Mouse (Mus musculus) cerebellum, adult 11 months (tissue): Measurements from ENCODE around the gene Odf2l.

Source experiments
- DNase-seq: peaks from one replicate; pipeline ENCODE4 v3.0.0; 2022

The Odf2l gene

DNA sequence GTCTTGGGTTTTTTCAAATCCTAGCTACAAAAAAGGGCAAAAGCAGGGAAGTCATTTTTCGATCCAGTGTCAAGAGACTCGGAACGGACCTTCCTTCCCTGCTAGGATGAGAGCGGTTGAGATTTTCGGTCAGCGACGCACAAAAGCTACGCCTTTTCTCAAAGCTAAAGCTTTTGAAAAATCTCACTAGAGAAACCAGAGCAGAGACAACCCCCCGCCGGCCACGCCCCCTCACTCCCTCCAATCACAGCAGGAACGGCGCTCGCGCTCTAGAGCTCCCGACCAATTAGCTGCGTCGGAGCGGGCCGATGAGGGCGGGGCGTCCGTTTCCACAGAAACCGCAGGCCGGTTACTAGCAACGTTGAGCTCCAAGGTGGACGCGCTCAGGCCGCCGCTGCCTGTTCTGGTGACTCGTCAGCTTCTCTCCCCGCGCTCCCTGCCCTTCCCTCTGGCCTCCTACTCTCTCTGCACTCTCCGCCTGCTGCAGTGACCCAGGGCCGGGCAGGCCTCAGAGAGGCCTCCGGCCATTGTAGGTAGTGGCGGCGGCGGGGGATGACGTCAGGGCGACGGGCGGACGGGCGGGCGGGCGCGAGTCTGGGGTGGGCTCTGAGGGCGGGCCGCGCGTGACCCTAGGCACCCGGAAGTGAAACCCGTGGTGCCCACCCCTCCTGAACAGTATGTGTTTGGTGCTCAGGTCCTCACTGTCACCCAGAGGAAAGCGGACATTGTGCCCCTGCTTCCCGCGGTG lies at the start of gene Odf2l:
Gene Odf2l, plus strand, starts transcription at position 335 of the 748 bp plus-strand sequence.
- DNase-seq = peak; percentile 97

DNA sequence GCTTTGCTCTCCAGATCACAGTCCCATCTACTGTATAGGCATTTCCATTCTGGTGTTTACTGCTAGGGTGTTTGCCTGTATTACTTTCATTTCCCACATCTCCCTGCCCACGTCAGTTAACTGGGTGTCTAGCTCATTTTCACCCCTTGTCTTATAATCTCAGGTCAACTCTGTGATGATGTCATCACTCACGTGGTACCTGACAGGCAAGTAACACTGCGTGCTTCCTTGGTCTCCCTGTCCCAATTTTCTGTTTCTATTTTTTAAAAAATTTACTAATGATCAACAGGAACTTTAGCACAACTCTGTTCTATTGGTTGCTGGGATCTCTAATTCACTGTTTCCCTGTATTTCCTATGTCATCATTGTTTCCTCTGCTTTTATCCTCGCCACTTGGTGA lies 49.4 kb upstream of the Odf2l start:
- no peak for DNase-seq

DNA sequence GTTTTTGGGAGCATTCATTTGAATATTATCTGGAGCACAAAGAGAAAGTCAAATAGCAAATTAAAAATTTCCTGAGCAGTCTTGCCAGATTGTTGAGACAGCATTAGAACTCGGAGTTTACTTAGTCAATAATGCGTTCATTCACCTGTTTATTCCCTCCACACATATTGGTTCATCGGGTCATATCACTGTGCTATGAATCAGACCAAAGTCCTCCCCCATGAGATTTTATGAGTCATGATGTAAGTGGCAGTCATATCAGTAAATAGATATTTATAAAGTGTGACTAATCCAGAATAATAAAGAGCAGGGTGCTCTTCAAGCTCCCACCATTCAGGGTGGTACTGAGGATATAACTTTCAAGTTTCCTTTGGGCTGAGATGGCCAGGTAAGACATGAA lies 46.0 kb upstream of the Odf2l start:
- DNase-seq = no peak

DNA sequence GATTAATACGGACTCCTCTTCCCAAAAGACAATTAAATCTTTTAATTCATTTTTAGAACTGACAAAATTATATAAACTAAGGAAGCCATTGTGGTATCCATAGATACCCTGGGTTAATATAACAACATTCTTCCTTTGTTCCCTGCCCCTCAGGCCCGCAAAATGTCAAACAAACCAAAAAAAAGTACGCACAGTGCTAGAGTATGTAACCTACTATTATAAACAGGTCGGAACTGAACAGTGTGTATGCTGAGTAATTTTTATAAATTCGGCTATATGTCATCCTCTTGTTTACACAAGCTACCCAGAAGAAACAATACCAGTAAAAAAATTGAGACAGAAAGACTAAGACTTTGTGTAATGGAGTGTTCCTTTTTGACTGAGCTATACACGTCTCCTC lies 40.0 kb upstream of the Odf2l start:
- DNase-seq = no peak

DNA sequence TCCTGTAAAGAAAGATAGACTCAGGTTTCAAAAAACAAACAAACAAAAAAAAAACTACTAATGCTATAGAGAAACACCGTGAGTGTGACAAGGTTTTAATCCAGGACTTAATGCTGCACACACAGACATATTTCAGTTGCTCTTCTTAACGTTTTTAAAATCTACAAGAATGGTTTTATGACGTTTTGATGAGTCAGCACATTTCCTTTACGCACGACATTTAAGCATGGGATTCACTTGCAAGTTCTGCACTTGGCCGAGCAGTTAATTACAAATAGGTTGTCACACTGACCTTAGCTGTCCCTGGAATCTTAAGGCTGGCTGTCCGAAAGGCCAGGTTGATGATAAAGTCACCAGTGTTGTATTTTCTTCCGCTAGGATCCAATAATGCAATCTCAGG lies 37.5 kb upstream of the Odf2l start:
- DNase-seq = no peak

DNA sequence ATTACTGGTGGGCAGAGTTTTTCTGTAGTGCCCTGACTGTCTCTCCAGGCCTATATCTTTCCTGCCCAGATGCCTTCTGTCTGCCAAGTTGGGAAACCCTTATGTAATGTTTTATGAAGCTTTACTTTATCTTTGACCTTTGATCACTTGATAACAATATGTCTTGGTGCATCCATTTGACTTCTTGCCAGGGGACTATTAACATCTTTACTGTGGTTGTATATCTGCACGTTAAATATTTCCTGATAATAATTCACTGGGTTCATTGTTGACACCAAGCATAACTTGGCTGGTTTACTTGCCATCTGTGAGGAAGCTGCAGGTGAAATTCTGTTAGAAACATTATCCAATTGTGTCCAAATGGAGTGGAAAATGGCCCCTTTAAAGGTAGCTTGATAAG lies 35.3 kb upstream of the Odf2l start:
- no peak for DNase-seq

DNA sequence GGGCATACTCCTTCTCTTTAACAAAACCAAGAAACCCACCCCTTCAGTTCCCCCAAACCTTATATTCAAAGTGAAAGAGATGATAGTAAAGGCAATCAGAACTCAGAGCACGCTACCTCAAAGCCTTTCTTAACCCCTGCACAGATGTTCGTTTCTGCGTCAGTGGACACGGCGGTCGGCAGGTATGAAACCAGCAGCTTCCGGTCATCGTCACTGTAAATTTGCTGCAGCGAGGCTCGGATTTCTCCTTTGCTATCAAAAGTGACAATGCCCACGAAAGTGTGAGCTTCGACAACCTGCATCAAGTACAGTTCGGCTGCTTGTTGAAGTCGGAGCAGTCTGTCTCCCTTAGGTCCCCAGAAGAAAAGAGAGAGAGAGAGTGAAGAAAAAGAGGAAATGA lies 32.2 kb upstream of the Odf2l start:
- no peak for DNase-seq

DNA sequence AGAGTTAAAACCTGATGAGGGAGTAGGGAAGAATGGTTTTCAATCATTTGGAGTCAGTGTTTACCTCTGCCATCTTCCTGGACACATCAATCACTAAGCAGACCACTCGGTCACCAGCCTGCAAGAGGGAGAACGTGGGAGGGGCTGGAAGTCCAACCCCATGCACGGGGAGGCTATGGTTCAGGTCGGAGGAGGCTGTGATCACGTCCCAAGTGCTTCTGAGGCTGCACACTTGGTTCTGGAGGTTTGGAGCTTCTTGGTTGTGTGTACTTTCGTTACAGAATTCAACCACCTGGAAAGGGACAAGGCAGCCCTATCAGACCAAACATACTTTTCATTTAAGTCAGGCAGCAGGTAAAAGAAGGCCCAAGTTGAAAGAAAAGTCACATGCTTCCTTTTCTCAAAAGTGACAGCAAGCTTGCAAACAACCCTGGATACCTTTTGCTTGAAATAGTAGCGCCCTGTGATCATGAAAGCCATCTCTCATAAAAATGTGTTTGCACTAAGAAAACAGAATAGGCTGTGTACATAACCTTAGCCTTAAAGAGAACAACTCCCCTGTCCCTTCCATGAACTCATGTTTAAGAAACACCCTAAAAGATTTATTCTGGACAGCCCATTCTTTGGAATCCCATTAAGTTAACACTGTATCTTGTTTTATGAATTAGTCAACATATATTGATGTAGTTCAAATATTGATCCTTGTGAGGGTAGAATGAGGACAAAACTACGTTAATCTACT lies 30.4 kb upstream of the Odf2l start:
- DNase-seq = no peak

DNA sequence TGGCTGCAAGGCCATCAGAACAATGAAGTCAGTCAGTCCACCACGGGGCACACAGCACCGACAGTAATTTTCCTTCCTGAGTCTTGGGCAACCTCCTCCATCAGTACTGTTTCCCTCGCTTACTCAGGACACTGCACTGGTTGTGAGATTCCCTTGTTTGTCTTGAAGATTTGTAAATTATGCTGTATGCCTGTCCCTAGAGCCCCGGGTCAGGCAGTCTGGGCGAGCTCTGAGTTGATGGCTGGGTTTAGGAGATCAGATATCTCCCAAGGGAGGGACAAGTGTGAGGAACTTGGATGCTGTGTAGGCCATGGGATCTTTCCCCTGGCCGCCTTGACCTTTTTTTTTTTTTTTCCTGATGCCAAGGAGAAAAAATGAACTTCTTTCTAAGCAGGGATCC lies 19.1 kb upstream of the Odf2l start, which contains the start of gene Clca2:
Gene Clca2, minus strand, starts transcription at position 153 of the 400 bp plus-strand sequence.
- DNase-seq = no peak

DNA sequence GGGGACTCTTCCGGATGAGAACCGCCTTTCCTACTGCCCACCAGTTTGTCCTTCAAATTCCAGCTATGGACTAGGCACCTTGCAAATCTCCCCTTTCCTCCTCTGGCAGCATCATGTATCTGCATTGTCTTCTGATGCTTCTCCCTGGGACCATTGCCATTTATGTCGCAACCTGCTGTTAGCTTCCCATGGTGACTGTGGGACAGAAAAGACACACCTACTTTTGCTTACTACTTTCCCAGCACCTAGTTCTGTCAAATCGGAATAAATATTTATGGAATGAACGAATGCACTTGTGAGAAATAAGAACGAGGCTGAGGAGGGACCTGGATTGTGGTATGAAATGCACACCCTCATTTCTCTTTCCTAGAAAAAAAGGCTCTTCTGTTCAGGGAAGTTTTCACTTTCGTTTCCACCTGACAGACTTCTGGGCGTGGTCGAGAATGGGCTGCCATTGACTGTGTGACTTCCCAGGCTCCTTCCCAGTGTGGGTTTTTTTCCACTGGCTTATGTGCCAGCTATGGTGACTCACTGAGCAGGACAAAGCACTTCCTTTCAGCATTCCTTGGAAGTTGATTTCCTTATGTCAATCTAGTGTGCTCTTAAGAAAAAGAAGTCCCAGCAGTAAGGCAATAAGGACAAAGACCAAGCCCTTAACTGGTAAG lies 16.4 kb upstream of the Odf2l start:
- no peak for DNase-seq

DNA sequence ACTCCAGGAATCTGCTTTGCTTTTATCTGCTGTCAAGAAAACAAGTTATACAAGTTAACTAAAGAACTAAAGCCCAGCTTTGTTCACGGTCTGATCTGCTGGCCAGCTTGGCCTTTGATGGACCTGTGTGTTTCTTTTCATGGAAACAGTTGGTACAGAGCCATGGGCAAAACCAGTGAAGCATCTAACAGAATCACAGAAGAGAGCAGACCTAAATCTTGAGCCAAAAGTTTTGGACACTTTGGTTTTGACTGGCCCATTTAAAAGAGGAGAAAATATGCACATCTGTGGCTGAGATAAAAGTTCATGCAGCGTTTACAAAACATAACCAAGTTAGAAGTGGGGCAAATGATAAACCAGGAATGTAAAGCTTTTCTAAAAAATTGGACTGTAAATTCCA lies 15.1 kb upstream of the Odf2l start:
- no peak for DNase-seq

DNA sequence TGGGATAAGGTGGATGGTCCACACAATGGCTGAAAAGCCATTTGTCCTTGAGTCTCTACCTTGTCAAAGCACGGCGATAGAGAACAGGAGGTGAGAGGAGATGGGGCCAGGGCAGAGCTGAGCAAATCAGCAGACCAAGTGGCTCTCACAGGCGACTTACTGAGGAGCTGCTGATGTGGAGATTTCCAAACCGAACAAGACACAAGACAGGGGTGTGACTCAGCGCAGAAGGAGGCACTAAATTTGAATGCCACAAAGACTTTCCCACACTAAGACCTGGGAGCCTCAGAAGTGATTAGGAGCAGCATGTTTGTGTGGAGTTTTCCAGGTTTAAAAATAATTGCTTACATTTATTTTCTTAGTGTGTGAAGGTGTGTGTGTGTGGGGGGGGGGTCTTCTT lies 14.6 kb upstream of the Odf2l start:
- DNase-seq = no peak

DNA sequence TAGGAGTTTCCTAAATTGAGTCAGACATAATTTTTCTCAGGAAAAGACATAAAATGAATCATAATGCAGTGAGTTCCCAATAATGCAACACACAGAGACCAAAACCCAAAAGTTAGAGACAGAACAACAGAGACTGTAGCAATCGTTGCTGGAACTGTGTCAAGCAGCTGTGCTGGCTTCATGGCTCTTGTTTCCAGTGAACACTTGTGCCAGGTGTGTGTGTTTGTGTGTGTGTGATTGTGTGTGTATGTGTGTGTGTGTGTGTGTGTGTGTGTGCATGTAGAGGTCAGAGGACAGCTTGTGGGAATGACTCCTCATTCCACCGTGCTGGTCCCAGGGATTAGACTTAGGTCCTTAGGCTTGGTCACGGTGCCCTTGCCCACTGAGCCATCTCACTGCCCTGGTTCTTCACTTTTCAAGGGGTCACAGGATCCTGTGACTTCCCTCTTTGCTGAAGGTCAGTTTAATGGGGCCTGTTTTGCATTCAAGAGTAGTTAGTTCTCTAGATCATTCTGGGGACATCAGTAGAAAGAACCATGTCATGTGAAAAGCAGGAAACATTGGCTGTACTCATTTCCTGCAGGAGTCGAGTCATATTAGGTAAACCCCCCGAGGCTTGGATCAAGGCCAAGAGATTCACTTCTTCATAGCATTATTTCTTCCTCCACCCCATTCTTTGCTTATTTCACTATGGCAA lies 13.2 kb upstream of the Odf2l start:
- DNase-seq = no peak

DNA sequence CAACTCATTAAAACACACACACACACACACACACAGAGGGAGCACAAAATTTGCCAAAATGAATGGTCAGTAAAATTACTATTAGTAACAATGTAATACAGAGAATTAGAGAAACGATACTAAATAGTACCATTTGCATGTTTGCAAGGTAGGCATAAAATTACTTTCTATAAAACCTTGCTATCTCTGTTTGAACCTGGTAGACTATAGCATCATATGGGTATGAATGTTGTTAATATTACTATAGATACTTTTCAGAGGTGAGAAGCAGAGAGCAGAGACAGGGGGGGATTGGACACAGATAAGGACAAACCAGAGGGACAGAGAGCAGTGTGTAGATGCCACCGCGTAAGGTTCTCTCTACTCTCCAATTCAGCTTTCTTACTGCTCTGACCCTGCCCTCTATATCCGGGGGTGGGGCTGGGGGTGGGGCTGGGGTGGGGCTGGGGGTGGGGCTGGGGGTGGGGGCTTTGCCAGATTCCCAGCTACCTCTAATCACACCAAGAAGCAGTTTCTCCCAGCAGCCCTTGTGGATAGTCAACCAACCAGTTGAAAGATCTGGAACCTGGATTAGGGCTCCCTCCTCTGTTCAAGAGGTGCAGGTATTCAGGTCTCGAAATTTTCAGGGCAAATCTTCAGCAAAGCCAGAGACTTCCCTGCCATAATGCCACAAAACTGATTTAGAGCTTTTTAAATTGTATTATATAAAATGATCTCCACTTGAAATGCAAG lies 12.4 kb upstream of the Odf2l start:
- DNase-seq = no peak

DNA sequence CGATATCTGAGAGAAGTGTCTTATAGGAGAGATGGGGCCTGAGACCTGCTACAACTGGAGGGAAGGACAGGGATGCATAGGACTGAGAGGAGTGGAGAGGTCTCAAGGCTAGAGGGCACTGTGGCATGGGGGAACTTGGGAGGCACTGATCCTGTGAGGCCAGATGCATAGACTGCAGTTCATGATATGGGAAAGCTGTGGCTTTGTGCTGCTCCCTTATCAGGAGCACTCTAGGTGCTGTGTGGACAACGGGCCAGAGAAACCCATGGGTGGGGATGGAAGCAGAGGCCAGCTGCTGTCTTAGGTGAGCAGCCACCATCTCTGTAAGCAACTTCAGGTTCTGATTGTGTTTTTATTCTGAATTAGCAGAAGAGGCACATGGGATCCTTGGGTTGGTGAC lies 3.2 kb upstream of the Odf2l start:
- DNase-seq = no peak

DNA sequence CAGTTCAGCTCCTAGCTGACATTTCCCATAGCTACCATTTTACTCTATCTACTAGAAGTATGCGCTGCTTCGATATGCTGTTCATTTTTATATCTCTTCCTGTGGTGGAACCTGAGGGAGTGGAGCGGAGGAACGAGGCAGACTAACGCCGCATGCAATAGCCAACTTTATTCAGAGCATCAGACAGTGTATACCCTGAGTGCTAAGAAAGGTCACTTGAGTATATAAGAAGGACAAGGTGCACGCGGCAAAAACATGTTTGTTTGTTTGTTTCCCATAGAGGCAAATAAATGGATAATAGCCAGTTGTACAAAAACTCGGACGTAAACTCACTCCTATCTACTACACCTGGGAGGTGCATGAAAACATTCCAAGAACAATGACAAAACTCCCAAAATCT lies 751 bp upstream of the Odf2l start:
- DNase-seq = no peak

DNA sequence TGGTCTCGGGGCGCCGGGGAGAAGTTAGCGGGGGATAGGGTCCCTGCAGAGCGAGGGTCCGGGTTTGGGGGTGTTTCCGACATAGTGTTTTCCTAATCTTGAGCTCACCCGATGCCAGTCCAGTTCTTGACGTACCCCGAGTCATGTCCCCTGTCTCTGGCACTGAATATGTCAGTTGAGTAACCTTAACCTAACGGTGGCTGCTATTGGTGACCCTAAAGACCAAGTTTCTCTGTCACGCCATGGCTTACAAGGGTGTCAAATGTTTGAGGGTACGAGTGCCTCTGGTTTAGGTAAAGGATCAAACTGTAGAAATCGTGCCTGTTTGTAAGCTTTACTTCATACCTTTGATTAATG lies 592 bp downstream of the Odf2l start:
- DNase-seq = no peak

DNA sequence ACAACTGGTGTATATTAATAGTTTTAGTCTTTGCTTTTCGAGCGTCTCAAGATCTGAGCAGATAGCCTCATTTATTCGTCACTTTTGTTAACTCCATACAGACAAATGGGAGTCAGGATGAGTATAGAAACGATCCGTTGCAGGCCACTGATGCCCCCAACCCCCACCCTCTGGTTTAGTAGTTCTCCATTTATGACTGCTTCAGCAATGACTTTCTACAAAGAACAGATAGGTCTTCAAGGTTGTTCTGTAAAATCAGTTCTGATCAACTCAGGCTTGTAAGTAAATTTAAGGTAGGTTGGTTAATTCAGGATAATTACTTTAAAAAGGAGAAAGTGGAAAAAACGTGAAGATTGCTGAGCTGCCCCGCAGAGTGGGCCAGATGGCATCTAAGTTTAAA lies 1.0 kb downstream of the Odf2l start:
- no peak for DNase-seq

DNA sequence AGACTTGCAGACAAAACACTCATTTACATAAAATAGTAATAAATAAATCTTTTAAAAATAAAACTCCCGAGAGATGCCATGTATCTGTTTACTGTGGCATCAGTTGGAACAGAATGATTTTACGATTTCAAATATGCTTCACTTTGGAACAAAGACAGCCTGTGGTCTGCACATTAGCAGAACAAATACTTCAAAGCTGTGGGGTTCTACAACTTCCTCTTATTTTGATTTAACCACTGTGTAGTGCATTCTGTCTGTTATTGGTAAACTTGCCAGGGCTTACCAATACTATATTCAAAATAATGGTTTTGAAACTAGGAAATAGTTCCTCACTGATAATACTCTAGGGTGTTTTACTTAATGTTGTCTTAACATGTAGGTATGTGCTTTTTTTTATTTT lies 8.2 kb downstream of the Odf2l start:
- DNase-seq = no peak

DNA sequence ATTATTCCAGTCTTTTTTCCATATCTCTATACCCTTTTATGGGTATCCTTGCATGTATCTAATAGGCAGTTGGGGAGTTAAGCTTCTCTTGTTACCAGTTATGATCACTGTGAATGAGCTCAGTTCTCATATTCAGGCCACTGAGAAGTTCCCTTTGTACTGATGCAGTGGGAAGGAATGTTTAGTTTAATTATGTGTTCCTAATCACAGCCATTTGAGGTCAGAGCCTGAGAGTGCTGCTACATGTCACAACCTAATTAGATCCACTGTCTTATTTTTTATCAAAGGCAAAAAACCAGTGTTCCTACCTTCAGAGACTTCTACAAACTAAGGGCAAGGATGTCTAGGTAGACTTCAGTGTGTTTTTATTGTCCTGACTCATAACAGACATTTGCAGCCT lies 11.0 kb downstream of the Odf2l start:
- DNase-seq = no peak

DNA sequence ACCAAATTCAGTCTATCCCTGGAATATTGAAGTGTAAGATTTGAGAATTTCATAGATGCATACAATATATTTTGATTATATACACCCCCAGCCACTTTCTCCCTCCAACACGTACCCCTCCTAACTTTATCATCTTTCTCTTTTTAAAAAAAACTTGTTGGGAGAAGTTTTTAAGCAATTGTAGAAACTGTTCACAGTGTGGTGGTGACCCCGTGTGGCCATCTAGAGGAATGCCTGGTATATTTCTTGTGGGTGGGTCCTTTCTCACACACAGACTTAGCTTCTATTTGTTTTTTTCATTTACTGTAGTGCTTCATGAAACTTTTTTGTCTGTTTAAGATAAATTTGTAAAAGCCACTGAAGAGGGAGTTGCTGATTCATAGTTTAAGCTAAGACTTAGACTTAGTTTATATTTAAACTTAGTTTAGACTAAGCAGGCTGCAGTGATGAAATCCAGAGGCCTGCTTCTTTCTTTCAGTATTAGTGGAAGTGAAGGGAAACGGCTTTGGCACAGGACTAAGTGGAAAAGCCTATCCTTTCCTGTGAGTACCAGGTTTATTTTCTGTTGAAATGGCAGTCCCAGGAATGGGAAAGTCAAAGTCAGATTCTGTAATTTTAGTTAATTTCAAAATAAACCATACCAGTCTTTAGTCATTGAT lies 13.0 kb downstream of the Odf2l start:
- no peak for DNase-seq

DNA sequence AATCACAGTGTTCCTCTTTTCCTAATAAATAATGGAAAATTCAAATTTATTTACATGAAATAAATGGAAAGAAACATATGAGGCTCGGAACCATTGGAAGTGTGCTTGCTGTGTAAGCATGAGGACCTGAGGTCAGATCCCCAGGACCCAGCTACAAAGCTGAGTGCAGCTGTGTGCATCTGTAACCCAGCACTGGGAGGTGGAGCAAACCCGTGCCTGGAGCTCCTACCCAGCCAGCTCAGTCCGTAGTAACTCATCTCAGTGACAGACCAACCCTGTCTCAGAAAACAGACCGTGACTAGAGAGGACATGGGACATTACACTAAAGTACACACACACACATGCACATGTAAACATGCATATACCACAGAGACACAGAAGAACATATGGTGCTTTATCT lies 21.8 kb downstream of the Odf2l start:
- no peak for DNase-seq
